Mouse (Mus musculus) thymus, postnatal 4 days (tissue): ENCODE results near the gene Lag3.

Experiments
- DNase-seq: peaks from one replicate; pipeline ENCODE4 v3.0.0; 2021

Gene Lag3

DNA sequence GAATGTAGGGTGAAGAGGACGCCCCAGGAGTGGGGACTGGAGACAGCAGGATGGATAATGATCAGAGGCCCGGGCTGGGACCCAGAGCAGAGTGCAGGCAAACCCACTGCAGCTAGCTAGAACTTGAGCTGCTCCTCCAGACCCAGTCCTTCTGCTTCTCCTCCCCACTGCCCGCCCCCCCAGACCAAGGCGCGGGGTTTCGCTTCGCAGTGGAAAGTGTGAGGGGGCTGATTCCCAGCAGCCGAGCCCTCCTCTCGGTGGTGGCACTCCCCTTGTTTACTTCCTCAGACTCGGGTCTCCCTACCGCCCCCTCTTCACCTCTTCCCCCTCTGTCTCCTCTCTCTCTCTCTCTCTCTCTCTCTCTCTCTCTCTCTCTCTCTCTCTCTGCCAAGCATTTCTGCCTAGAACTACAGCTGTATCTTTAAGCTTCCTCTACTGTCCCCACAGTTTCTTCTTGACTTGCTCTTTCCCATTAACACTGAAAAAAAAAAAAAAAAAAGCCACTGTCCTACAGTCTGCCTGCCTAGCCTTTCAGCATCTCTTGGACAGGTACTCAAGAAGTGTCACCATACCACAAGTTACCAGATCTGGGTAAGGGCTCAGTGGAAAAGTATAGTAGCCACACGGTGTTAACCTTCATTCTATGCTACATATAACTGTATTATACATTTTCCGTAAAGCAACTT lies at the start of gene Lag3:
Gene Lag3, minus strand, starts transcription at position 173 of the 686 bp plus-strand sequence.
- peak; percentile 68 for DNase-seq

DNA sequence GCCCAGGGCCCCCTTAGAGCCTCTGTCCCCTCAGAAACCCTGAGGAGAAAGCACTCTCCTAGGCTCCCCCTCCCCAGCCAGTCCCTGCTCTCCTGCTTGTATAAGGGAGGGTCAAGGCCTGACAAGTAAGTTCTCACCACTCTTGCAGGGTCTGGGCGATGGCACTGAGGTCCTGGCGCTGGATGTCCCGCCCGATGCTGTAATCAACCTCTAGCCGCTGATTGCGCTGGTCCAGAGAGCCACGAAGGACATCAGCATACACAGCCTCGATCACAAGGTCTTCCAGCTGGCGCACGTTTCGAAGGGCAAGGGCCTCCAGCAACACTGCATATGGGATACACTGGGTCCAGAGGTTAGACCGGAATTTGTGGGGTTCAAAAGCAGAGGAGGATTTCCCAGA lies 49.5 kb upstream of the Lag3 start:
- no peak for DNase-seq

DNA sequence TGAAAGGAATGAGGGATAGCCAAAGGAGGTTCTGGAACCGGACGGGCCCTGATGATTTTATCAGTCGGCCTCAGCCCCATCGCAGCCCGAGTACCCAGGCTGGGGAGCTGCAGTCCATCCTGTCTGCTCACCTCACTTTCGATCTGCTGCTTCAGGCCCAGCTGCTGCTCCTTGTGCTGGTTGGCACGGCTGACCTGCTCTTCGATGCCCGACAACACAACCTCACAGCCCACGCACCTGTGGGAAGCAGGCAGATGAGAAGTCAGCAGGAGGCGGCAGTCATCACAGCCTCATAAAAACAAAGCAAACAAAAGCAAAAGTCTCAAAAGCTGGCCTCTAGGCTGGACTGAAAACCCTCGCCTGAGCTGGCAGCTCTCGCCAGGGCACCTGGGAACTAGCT lies 48.5 kb upstream of the Lag3 start:
- no peak for DNase-seq

DNA sequence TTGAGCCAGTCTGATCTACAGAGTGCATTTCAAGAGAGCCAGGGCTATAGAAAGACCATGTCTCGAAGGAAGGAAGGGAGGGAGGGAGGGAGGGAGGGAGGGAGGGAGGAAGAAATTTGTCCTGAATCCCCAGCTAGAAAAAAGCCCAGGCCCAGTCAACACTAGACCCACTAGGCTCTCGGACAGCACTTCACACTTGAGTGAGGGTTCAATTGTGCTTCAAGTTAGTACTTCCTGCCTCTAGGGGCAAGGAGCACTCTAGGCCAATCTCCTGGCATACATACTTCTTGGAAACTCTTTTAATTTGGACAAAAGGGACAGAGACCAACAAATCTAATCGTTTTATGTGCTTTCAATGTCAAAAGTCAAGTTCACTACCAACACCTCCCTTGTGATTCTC lies 46.6 kb upstream of the Lag3 start:
- no peak for DNase-seq

DNA sequence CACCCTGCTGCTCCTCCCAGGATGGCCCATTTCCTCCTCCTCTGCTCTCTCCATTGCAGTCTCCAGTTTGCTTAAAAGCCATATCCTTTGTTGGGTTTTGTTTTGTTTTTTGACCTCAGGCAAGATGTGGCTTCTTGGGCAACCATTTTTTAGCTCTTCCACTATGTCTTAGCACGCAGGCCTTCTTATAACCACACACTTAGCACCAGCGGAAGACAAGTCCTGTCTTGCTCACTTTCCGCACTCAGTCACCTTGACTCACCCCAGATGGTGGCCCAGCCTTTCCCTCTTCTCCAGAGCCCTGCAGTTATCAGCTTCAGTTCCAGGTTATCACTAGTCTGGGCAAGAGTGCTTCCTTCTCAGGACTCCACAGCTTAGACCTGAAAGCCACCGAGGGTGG lies 43.7 kb upstream of the Lag3 start:
- DNase-seq = no peak

DNA sequence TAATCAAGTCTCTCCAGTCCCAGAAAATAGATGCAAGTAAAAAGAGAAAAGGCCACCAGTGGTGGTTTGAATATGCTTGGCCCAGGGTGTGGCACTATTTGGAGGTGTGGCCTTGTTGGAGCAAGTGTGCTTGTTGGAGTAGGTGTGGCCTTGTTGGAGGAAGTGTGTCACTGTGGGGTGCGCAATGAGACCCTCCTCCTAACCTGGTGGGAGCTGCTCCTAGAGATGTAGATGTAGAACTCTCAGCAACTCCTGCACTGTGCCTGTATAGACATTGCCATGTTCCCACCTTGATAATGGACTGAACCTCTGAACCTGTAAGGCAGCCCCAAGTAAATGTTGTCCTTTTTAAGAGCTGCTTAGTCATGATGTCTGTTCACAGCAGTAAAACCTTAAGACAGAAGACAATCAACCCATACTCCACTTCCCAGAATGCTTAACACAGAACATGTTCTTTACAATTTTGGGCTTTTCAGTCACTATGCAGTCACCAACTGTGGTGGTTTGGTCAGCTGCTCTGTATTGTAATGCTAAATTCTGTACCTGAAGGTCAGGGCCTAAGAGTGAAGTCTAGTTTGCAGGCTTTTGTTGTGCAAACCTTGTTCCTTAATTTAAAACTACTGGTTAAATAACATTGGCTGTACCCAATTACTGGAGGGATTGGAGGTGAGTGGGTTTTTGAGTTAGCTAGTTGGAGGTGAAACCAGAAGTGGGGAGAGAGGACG lies 42.6 kb upstream of the Lag3 start:
- no peak for DNase-seq

DNA sequence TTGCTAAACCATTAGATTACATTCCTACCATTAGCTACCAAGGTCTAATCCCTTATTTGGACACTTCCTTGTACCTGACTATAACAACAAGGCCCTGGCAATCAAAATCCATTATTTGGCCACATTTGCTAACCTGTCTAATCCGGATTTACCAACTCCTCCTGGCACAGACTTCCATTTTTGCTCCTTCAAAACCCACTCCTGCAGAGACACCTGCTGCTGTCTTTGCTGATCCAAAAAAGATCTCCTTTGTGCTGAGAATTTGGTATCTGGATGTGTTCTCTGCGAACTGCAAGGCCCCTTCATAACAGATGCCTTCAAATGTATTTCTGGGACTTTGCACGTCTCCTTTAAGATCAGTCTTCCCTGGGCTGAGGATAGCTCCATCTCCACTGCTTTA lies 32.0 kb upstream of the Lag3 start:
- no peak for DNase-seq

DNA sequence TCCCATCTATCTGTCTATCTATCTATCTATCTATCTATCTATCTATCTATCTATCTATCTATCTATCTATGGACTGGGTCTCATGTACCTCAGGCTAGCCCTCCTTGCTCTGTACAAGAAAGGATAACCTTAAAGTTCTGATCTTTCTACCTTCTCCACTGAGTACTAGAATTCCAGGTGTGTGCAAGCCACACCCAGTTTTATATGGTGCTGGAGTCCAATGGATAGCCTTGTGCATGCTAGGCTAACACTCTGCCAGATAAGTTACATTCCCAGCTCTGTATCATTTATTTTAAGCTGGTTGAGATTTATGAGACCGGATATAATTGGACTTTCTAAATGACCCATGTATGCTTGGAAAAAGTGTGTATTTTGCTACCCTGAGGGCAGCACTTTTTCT lies 30.2 kb upstream of the Lag3 start:
- DNase-seq = no peak

DNA sequence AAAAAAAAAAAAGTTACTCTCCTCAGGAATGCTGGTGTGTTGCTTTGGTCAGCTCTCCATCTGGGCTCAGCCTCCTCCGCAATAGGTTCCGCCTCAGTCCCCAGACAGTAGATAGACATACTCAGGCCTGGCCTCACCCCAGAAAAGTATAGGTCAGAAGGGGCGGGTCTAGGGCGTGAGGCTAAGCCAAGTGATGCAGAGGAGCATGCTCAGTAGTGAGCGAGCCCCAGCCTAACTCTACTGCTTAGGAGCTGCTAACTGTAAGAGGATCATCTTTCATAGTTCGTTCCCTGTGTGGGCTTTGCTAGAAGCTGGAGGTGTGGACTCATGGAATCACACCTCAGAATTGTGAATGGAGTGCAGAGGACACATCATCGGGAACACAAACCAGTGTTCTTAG lies 27.0 kb upstream of the Lag3 start:
- no peak for DNase-seq

DNA sequence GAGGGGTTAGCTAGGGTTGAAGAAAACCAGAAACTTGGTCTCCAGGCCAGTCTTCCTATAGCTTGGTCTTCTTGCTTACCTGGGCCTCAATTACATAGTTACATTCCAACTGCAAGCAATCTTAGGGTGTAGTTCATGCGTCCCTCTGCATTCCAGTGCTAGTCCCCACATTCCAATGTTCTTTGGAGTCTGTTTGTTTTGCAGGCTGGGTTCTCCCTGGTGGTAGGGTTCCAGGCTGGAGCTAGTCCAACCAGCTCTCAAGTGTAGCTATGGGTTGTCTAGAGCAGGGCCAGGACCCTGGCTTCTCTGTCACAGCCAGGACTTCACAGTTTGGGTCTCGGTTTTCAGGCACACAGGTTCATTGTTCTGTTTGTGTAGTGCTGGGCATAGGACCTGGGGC lies 26.0 kb upstream of the Lag3 start:
- no peak for DNase-seq

DNA sequence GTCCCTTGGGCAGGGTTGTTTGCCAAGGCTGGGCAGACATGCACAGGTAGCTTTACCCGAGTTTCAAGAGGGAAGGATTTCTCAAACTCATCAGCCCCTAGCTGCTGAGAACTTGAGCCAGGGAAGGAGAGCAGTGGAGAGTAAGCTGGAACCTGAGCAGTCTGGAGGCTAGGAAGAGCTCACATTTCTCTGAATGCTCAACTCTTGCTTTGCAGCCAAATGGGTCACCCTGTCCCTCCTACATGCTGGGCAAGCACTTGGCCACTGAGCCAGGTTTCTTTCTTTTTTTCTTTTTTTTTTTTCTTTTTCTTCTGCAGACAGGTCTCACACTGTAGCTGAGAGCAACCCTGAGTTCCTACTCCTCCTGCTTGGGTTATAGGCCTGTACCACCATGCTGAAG lies 25.2 kb upstream of the Lag3 start:
- no peak for DNase-seq

DNA sequence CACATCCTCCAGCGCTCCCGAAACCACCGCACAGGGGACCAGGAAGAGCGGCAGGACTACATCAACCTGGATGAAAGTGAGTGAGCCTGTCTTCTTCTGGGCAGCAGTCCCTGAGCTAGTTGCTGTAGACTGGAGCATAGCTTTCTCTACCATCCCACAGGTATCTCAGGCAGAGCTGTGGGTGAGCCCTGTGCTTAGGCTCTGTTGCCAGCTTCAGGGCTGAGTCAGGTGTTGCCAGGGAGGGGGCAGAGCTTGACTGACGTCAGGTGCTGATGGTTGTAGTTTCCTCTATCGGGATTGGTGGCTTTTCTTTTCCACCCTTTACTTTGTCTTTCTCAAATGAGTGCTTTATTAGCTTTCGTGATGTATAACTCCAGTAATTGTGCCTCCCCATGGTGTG lies 23.2 kb upstream of the Lag3 start:
- DNase-seq = no peak

DNA sequence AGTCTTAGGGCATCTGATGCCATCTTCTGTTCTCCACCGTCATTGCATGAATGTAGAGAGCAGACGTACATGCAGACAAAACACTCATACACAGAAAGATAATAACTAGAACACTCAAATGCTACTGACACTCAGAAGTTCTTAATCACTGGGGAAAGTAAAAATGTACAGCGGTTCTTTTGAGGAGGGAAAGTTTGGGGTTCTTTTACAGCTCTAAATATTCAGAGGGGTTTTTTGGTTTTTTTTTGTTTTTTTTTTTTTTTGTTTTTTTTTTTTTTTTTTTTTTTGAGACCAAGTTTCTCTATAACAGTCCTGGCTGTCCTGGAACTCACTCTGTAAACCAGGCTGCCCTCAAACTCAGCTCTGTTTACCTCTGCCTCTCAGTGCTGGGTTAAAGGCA lies 21.6 kb upstream of the Lag3 start:
- no peak for DNase-seq

DNA sequence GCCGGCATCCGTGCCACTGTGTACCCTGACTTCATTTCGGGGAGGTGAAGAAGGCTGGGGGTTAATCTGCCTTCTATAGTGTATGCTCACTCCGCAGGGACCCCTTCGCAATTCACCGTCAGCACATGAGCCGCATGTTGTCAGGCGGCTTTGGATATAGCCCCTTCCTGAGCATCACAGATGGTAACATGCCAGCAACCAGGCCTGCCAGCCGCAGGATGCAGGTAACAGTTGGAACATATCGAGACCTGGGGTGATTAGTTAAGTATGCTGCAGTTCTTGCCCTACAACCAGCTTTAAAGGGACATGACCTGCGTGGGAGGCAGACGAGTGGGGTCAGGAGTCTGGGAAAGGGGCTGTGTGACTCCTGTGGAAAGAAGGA lies 20.8 kb upstream of the Lag3 start:
- DNase-seq = no peak

DNA sequence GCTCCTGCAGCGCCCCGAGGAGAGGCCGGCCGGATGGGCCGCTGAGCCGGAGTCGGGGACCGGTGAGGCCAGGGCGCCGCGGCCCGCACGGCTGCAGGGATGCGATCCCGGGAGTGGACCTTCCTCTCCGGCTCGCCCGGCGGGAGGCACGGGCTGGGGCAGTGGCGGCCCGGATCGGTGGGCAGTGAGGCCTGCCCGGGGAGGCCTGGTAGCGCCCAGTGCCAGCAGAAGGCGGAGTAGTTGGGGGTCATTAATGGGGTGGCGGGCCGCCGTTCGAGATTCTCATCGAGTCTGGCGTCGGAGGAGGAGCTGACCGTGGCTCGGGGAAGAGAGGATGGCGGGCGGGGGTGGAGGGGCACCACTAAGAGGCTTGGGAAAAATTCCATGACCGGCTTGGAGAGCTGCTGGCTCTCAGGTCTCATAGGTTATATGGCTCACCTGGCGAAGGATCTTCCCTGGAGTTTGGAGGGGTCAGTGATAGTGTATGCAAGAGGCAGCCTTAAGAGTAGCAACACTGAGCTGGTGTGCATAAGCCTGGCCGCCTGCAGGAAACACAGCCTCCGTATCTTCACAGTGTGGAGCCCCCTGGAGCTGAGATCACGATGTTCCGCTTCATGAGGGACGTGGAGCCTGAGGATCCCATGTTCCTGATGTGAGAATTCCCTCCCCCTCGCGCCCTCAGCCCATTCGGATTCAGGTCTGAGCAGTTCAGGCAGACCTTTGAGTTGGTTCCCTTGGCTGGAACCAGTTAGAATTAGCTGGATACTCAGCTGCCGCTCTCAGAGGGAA lies 20.2 kb upstream of the Lag3 start:
- DNase-seq = peak; percentile 72

DNA sequence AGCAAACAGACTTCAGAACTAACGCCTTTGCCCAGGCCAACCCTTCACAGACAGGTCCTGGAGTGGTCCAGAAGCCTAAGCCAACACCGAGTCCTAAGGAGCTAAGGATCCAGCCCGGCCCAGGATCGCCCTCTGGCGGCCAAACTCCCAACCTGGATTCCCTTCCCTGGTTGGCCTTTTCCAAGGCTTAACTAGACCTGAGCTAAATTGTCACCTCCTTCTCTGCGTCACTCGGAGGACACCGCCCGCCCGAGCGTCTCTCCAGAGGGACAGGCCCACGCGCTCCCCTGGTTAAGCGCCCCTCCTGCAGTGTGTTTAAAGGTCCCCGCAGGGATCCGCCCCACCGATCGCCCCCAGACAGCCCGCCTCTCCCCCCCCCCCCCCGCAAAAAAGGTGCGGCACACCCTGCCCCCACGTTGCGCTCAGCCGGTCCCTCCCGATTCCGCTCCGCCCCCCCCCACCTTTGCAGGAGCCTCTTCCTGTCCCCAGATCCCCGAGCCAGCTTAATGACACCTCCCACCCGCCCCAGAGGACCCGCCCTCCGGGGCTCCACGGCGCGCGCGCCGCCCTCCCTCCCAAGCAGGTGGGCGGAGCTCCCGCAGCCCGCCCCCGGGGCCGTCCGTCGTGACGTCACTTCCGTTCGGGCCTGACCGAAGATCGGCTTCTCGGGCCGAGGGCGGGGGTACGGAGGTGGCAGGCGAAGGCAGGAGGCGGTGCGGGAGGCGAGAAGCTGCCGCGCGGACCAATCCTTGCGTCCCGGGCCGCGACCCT lies 19.4 kb upstream of the Lag3 start, which contains the start of gene Mlf2:
Gene Mlf2, plus strand, starts transcription at position 633 of the 771 bp plus-strand sequence.
- DNase-seq = peak; percentile 99

DNA sequence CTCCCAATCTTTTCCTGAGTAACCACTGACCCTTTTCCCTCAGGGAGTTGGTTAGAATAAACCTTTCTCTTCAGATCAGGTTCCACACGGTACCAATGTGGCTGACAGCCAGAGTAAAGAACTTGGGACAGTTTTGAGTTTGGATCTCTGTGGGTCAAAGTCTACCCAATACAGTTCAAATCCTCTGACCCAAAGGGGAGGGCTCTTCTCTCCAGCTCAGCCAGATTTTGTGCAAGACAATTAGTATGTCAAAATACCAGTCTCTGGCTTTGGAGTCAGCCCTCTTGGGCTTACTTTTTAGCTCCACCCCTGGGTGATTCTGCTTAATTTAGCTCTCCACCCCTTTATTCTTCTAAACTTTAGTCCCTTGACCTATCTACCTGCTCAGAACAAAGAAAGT lies 18.7 kb upstream of the Lag3 start:
- no peak for DNase-seq

DNA sequence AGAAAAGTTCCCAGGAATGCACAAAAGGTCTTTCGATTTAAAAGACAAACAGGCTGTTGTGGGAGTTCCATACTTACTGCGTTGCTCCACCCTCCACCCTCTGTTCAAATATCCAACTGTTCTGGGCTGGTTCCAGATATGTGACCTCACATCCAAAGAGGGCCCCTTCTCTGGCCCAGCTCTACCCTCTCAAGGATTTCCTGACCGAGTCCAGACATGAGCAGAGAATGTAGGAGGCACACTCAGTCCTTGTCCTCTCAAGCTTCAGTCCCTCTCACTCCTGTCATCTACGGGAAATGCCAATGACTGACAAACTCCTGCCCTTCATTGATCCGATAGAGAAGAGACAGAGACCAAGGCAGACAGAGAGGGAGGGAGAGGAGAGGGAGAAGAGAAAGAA lies 14.4 kb upstream of the Lag3 start:
- no peak for DNase-seq

DNA sequence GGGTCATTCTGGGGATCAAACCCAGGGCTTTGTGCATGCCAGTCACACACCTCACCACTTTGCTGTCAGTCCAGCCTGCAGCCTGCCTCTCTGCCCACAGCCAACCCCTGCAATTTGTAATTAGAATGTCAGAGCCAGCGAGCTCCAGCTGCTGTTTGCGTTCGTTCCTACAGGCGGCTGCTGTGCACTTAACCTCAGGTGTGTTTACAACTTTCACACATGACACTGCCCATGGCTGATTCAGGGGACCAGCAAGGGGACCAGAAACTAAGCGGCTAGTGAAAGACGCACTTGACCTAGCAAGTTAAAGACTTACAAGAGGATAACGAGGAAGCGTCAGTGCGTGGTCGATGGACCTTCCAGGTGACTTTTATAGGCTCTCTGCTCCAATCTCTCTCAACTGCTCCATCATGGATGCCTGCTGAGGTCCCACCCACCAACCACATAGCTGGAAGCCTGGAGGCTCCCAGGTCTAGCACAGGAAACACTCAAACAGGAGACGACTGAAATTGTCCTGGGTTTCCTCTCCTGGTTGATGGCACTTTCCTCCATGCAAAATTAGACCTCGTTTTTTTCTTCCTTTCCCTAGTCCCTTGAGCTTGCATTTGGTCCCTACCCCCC lies 13.8 kb upstream of the Lag3 start:
- peak; percentile 22 for DNase-seq

DNA sequence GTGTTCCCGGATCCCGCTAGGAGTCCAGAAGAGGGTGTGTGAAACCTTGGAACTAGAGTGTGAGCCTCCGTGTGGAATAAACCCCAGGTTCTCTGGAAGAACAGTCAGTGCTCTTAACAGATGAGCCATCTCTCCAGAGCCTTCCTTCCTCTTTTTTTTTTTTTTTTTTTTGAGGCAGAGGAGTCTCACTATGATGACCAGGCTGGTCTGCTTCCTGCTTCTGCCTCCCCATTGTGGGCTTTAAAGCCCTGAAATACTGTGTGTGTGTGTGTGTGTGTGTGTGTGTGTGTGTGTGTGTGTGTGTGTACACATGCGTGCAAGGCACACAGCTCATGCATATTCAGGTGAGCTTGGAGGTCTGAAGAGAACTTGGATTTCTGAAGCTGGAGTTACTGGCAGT lies 10.0 kb upstream of the Lag3 start:
- no peak for DNase-seq

DNA sequence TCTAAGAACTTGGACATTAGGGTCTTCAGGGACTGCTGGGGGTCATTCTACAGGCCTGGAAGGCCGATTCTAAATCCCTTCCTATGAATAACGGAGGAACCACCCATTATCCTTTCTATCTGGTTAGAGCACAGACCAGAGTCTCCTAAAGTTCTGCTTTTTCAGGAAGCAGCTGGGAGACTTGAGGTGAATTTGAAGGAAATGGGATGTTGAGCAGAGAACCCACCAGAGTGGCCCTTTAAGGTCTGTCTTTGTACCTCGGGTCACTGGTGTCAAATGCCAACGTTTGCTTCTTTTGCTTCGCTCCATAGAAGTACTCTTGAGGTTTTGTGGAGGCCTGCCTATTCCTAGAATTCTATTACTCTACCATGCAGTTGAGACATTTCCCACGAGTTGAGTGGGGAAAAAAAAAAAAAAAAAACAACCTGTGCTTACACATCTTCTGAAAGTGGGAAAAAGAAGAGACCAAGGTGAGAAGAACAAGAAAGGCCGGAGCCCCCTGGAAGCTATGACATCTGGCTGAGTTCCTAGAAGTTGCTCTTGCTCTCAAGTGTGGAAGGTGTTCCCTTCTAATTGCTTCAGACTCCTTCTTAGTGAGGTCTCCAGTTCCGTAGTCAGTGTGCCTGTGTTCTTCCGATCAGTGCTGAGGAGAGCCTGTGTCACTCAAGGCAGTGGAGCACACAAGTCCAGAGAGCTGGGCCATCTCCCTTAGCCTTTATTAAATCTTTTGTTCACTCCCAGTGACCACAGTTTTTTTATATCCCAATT lies 9.0 kb upstream of the Lag3 start:
- DNase-seq = no peak
